Mouse (Mus musculus) forebrain, postnatal 0 days (tissue): ENCODE results near the gene Jakmip3. TPM values are rescaled to one million over a fixed set of nuclear protein-coding genes. Genes with fewer than 3 reads are reported as not detected.

ENCODE experiments used
- ATAC-seq: fragments of 200-750 bp; cut with Nextera tagmentation; 2 replicates; pipeline ENCODE4 v1.8.0; 2017; ENCODE audit warnings: mild to moderate bottlenecking, moderate library complexity
- DNase-seq: peaks from one replicate; pipeline ENCODE4 v3.0.0-alpha.2; 2015
- H3K27ac ChIP-seq: fragments of 300-500 bp; sonication (generic); 2 replicates; pipeline ENCODE4 v1.5.1; 2014; ENCODE audit warnings: low read depth, mild to moderate bottlenecking, antibody characterized with exemption, low read length, moderate library complexity, mixed read lengths
- H3K27me3 ChIP-seq: fragments of 300-500 bp; sonication (generic); 2 replicates; pipeline ENCODE4 v1.6.1; 2014; ENCODE audit warnings: mild to moderate bottlenecking, low read length, mixed read lengths; ENCODE audit not compliant: insufficient read depth
- H3K36me3 ChIP-seq: fragments of 300-500 bp; sonication (generic); 2 replicates; pipeline ENCODE4 v1.6.1; 2014; ENCODE audit warnings: mild to moderate bottlenecking, moderate library complexity; ENCODE audit not compliant: insufficient read depth
- H3K4me1 ChIP-seq: fragments of 300-500 bp; sonication (generic); 2 replicates; pipeline ENCODE4 v1.6.1; 2014; ENCODE audit warnings: antibody characterized with exemption; ENCODE audit not compliant: insufficient read depth
- H3K4me2 ChIP-seq: fragments of 300-500 bp; sonication (generic); 2 replicates; pipeline ENCODE4 v1.6.1; 2014; ENCODE audit warnings: low read depth, mild to moderate bottlenecking, moderate library complexity
- H3K4me3 ChIP-seq: fragments of 300-500 bp; sonication (generic); 2 replicates; pipeline ENCODE4 v1.5.1; 2014; ENCODE audit warnings: low read depth, low read length, mixed read lengths
- H3K9ac ChIP-seq: fragments of 300-500 bp; sonication (generic); 2 replicates; pipeline ENCODE4 v1.6.1; 2014; ENCODE audit warnings: mild to moderate bottlenecking
- H3K9me3 ChIP-seq: fragments of 300-500 bp; sonication (generic); 2 replicates; pipeline ENCODE4 v1.6.1; 2016; ENCODE audit warnings: low read length
- CTCF ChIP-seq: sonication (generic); IDR thresholded peaks from 2 replicates; pipeline ENCODE4 v1.5.1; 2016; ENCODE audit warnings: antibody characterized with exemption, control low read depth, low read depth
- WGBS: fragments of 180-500 bp; shearing (Covaris S2); extraction: QIAGEN DNeasy Blood & Tissue Kit; methylation state at CpG from one replicate; pipeline ENCODE4 v1.1.7; 2014; 5-methylcytosine and 5-hydroxymethylcytosine counted together
- polyA plus RNA-seq: library from polyadenylated mRNA; unstranded; fragments of >200 nt; fragmentation: Nextera tagmentation; extraction: Ambion mirVana; gene quantifications from 2 replicates; pipeline ENCODE4 v1.2.1, GENCODE M21; 2015
- total RNA-seq: library from RNA; depleted of rRNA; stranded (reverse); fragments of >200 nt; gene quantifications from 2 replicates; pipeline ENCODE4 v1.2.3, GENCODE M21; 2014

The Jakmip3 gene
- total and polyA plus RNA-seq, 2 experiments from 2014 or later = 5.7 to 13.9 TPM

DNA sequence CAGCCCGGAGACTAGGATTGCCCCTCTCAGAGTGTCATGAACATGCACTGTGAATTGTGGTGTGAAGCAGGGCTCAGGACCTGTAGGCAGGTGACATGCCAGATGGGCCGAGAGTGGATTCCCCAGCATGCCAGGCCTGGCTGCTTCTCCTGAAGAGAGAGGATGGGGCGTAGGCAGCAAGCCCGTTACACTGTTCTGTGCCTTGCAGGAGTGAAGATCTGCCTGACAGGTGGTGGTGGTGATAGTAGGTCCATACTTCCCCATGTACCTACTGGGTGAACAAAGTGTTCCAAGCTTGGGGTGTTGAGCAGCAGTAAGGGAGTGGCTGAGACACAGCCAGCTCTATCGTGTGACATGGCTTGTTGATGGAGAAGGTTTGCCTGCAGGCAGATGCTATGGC is 152.6 kb downstream of the Jakmip3 start:
- Histone ChIP-seq H3K9me3 (no peaks in the 10 kb centered on the region), H3K4me3 (no peak overlapping the region), H3K27me3 (no peaks in the 10 kb centered on the region), H3K4me2 (no peak overlapping the region), H3K27ac (no peak overlapping the region), H3K4me1 (no peaks in the 10 kb centered on the region; the same call in 1 of the 2 replicates), H3K36me3 (peaks cover 62% of the 10 kb centered on the region), H3K9ac (no peak overlapping the region)
- 78% methylated on average over 5 of the region's 5 CpGs for WGBS
- ATAC-seq (no peak), DNase-seq (no peak)
- TF ChIP-seq CTCF = no peak

- H3K36me3 ChIP-seq = peaks cover 68% of the 10 kb centered on the region
- ATAC-seq = no peak
Measured at GRCm38 (mm10) chr7:139093781-139094180, 153.3 kb downstream of the Jakmip3 start.

DNA sequence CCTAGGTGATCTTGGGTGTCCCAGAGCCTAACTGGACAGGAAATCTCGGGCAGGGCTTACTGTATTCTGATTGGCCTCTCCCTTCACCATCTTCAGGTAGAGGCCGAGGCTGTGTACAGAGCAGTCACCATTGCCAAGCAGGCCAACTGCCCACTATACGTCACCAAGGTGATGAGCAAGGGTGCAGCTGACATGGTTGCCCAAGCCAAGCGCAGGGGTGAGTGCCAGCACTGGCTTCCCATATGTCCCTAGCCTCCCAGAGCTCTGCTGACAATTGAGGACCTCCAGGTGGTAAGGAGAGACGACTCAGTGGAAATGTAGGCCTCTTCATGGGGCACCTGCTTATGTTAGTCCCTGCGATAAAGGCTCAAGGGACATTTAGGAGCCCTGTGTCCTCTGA is 154.2 kb downstream of the Jakmip3 start:
- H3K4me2 ChIP-seq = no peak overlapping the region
- H3K9ac ChIP-seq = no peak overlapping the region
- peaks cover 68% of the 10 kb centered on the region for H3K36me3 ChIP-seq
- DNase-seq (no peak), ATAC-seq (no peak)
- no peaks in the 10 kb centered on the region for H3K9me3 ChIP-seq
- no peak overlapping the region for H3K4me3 ChIP-seq
- no peak overlapping the region for H3K27ac ChIP-seq
- no peaks in the 10 kb centered on the region for H3K27me3 ChIP-seq
- no peak for TF ChIP-seq CTCF
- WGBS = 78% methylated on average over 6 of the region's 6 CpGs
- H3K4me1 ChIP-seq = no peaks in the 10 kb centered on the region

More at GRCm38 (mm10) chr7:139093781-139094180, 153.3 kb downstream of the Jakmip3 start:
- no peaks in the 10 kb centered on the region for H3K4me1 ChIP-seq
- no peak overlapping the region for H3K4me2 ChIP-seq
- H3K27ac ChIP-seq = no peak overlapping the region
- WGBS = 93% methylated on average over 7 of the region's 7 CpGs
- TF ChIP-seq CTCF = no peak
- H3K4me3 ChIP-seq = no peak overlapping the region
- H3K9ac ChIP-seq = no peak overlapping the region
- DNase-seq = no peak
- H3K9me3 ChIP-seq = no peaks in the 10 kb centered on the region
- no peaks in the 10 kb centered on the region for H3K27me3 ChIP-seq

DNA sequence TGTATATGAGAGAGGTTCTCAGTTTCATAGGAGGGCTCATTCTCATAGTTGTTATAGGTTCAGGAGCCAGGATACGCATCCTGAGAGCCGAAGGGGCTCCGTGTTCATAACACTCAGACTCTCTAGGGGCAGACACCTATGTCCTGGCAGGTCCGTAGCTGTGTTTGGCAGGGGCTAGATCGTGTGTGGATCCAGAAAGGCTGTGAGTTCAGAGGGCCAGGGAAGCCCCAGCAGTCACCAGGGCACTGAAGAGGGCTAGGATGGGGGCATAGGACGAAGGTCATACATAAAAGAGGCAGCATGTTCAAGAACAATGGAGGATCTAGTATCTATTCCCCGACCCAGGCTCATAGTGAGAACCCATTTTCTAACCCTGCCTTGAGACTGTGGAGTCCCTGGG is 154.8 kb downstream of the Jakmip3 start:
- Histone ChIP-seq H3K9ac (no peak overlapping the region), H3K4me2 (no peak overlapping the region), H3K9me3 (no peaks in the 10 kb centered on the region), H3K27ac (no peak overlapping the region), H3K4me3 (no peak overlapping the region), H3K36me3 (peaks cover 70% of the 10 kb centered on the region), H3K27me3 (no peaks in the 10 kb centered on the region), H3K4me1 (no peaks in the 10 kb centered on the region)
- ATAC-seq (no peak), DNase-seq (no peak)
- 88% methylated on average over 7 of the region's 7 CpGs for WGBS
- TF ChIP-seq CTCF = no peak

DNA sequence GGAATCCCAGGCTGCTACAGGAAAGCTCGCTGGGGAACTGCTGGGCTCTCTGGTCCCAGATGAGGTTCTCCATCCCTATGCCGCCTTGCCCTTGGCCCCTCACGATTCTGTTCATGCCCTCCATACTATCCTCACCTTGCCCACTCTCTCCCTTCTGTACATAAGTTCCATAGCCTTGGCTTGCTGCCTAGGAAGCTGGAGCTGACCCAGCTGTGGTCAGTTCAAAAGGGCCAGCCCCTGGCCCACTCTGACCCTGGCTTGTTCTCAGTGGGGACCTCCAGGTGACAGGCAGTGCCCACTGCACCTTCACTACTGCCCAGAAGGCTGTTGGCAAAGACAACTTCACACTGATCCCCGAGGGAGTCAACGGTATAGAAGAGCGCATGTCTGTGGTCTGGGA is 155.9 kb downstream of the Jakmip3 start:
- TF ChIP-seq CTCF = no peak
- Histone ChIP-seq H3K36me3 (peaks cover 69% of the 10 kb centered on the region), H3K4me3 (no peak overlapping the region), H3K4me2 (no peak overlapping the region), H3K9ac (no peak overlapping the region), H3K9me3 (no peaks in the 10 kb centered on the region), H3K4me1 (no peaks in the 10 kb centered on the region), H3K27me3 (no peaks in the 10 kb centered on the region), H3K27ac (no peak overlapping the region)
- ATAC-seq = no peak
- WGBS = 94% methylated on average over 6 of the region's 6 CpGs
- DNase-seq = no peak

DNA sequence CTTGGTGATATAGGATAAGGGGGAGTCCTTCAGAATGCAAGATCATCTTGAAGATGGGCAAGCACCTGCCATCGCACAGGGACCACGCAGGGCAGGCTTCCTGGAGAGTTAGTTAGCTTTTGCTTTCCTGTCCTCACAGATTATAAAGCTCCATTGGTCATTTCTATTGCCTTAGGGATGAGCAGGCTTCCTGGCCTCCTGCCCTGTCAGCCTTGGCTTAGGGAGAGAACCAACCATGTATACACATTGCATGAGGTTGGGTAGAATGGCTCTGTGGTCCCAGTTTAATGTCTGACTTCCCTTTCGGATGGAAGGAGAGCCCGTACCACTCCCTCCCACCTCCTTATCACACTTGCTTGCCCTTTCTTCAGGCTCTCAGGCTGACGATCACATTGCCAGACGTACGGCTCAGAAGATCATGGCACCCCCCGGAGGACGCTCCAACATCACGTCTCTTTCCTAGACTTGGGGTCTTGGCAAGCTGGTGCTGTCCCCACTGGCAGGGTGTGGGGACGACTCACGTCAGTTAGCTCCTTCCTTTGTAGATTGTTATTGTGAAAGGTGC is 160.1 kb downstream of the Jakmip3 start:
- no peak for DNase-seq
- H3K4me1 ChIP-seq = no peaks in the 10 kb centered on the region
- H3K9ac ChIP-seq = no peak overlapping the region
- no peak overlapping the region for H3K4me3 ChIP-seq
- no peak overlapping the region for H3K27ac ChIP-seq
- no peaks in the 10 kb centered on the region for H3K27me3 ChIP-seq
- peaks cover 40% of the 10 kb centered on the region for H3K36me3 ChIP-seq
- TF ChIP-seq CTCF = peak; percentile 17; the same call in 1 of the 2 replicates
- H3K9me3 ChIP-seq = no peaks in the 10 kb centered on the region
- no peak for ATAC-seq
- no peak overlapping the region for H3K4me2 ChIP-seq
- 70% methylated on average over 12 of the region's 12 CpGs for WGBS

DNA sequence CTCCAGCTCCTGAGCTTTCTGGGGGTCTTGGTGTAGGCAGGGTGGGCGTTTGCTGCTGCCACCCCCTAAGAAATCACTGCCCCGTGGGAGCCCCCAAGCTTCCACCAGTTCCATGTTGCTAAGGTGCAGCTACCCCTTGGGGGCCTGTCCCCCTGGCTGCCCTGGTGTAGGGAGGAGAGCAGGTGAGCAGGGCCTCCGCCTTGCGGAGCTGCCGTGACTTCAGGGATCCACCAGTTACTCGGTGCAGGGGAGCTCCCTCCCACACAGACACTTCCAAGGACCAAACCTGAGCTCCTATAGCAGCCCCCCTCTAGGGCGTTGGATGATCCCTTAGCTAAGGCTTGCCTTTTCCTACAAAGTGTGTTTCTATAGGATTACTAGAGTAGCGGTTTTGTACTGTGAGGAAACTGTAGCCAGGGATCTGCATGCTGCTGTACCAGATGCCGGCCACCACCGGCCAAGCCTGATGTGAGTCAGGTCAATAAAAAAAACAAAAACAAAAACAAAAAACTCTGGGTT is 160.8 kb downstream of the Jakmip3 start:
- no peak overlapping the region for H3K27ac ChIP-seq
- H3K4me1 ChIP-seq = no peaks in the 10 kb centered on the region
- no peak overlapping the region for H3K9ac ChIP-seq
- ATAC-seq (no peak), DNase-seq (no peak)
- H3K9me3 ChIP-seq = no peaks in the 10 kb centered on the region
- peaks cover 35% of the 10 kb centered on the region for H3K36me3 ChIP-seq
- no peak overlapping the region for H3K4me3 ChIP-seq
- H3K27me3 ChIP-seq = no peaks in the 10 kb centered on the region
- TF ChIP-seq CTCF = no peak
- WGBS = 77% methylated on average over 10 of the region's 10 CpGs
- no peak overlapping the region for H3K4me2 ChIP-seq
